In genomic region chr1:54380978-54381914, GRCm38 (mm10) we compare ENCODE assay signal across 8 mouse cellular contexts. TPM values are rescaled to one million over a fixed set of nuclear protein-coding genes. Genes with fewer than 3 reads are reported as not detected.
DNase-seq lines count a peak whose midpoint lies in the region; ATAC-seq and TF ChIP-seq lines count a peak whose summit lies in the region.

No protein-coding gene starts in this region.

- H3K9ac ChIP-seq in embryonic facial prominence, embryonic 11.5 days (replicated peaks; ENCODE audit: low read length), result no peak overlapping the region
- H3K9ac ChIP-seq in hindbrain, embryonic 12.5 days, result no peak overlapping the region
- H3K9ac ChIP-seq in midbrain, embryonic 15.5 days, result no peak overlapping the region

- H3K9me3 ChIP-seq in embryonic facial prominence, embryonic 11.5 days (replicated peaks; ENCODE audit: control insufficient read depth, low read length), result no peaks in the 10 kb centered on the region
- H3K9me3 ChIP-seq in hindbrain, embryonic 12.5 days (replicated peaks), result no peaks in the 10 kb centered on the region
- no peaks in the 10 kb centered on the region for H3K9me3 ChIP-seq in midbrain, embryonic 15.5 days

- 83% methylated on average over 9 of the region's 9 CpGs for WGBS in bone marrow, adult 2 months
- 90% methylated on average over 9 of the region's 9 CpGs for WGBS in embryonic facial prominence, embryonic 11.5 days
- 92% methylated on average over 9 of the region's 9 CpGs for WGBS in hindbrain, embryonic 12.5 days
- WGBS in midbrain, embryonic 15.5 days, result 91% methylated on average over 9 of the region's 9 CpGs

- DNase-seq in right cerebral cortex, adult 18-20 months, result peak; percentile 62
- DNase-seq in right cerebral cortex, postnatal 36 days (ENCODE audit: low spot score in 2 of 2), result no peak
- DNase-seq in embryonic facial prominence, embryonic 11.5 days (ENCODE audit: low spot score), result peak; percentile 80
- peak; percentile 19 to 53 for DNase-seq in left cerebral cortex, adult 18-20 months (ENCODE audit: low spot score in 2 of 2)
- peak; percentile 49 for DNase-seq in thymus, postnatal 25 days

- peak; percentile 46 for TF ChIP-seq CTCF in bone marrow, adult 2 months (IDR thresholded peaks at IDR 0.05; ENCODE audit: control insufficient read depth, insufficient read depth, low read length)

- H3K4me3 ChIP-seq in bone marrow, adult 2 months (replicated peaks; ENCODE audit: control insufficient read depth, low read depth, low read length), result no peak overlapping the region
- H3K4me3 ChIP-seq in embryonic facial prominence, embryonic 11.5 days (ENCODE audit: low read depth, low read length), result no peak overlapping the region
- H3K4me3 ChIP-seq in hindbrain, embryonic 12.5 days, result no peak overlapping the region
- no peak overlapping the region for H3K4me3 ChIP-seq in midbrain, embryonic 15.5 days

- TF ChIP-seq POLR2A in bone marrow, adult 2 months (IDR thresholded peaks at IDR 0.05; ENCODE audit: borderline replicate concordance, control insufficient read depth, low read depth, low read length), result no peak

- no peaks in the 10 kb centered on the region for H3K4me1 ChIP-seq in bone marrow, adult 2 months (ENCODE audit: control insufficient read depth, insufficient read depth, low read length)
- H3K4me1 ChIP-seq in embryonic facial prominence, embryonic 11.5 days (ENCODE audit: control insufficient read depth, insufficient read depth, low read length), result no peaks in the 10 kb centered on the region
- H3K4me1 ChIP-seq in hindbrain, embryonic 12.5 days, result no peaks in the 10 kb centered on the region
- no peaks in the 10 kb centered on the region for H3K4me1 ChIP-seq in midbrain, embryonic 15.5 days

- H3K27me3 ChIP-seq in embryonic facial prominence, embryonic 11.5 days (ENCODE audit: control insufficient read depth, insufficient read depth, low read length), result no peaks in the 10 kb centered on the region
- no peaks in the 10 kb centered on the region for H3K27me3 ChIP-seq in hindbrain, embryonic 12.5 days
- no peaks in the 10 kb centered on the region for H3K27me3 ChIP-seq in midbrain, embryonic 15.5 days (replicated peaks)

- no peak overlapping the region for H3K4me2 ChIP-seq in embryonic facial prominence, embryonic 11.5 days (ENCODE audit: low read depth, low read length)
- no peak overlapping the region for H3K4me2 ChIP-seq in hindbrain, embryonic 12.5 days (replicated peaks)
- no peak overlapping the region for H3K4me2 ChIP-seq in midbrain, embryonic 15.5 days

- H3K27ac ChIP-seq in bone marrow, adult 2 months (ENCODE audit: control insufficient read depth, insufficient read depth, low read depth, low read length, poor library complexity), result no peak overlapping the region
- H3K27ac ChIP-seq in embryonic facial prominence, embryonic 11.5 days (replicated peaks; ENCODE audit: low read depth, low read length), result no peak overlapping the region
- H3K27ac ChIP-seq in hindbrain, embryonic 12.5 days, result no peak overlapping the region
- no peak overlapping the region for H3K27ac ChIP-seq in midbrain, embryonic 15.5 days

- no peaks in the 10 kb centered on the region for H3K36me3 ChIP-seq in embryonic facial prominence, embryonic 11.5 days (replicated peaks; ENCODE audit: control insufficient read depth, insufficient read depth, low read depth, low read length)
- no peaks in the 10 kb centered on the region for H3K36me3 ChIP-seq in hindbrain, embryonic 12.5 days
- H3K36me3 ChIP-seq in midbrain, embryonic 15.5 days (replicated peaks), result no peaks in the 10 kb centered on the region

- ATAC-seq in embryonic facial prominence, embryonic 11.5 days (replicated peaks; ENCODE audit: insufficient number of reproducible peaks, low FRiP score, low TSS enrichment, low read depth), result no peak
- peak; percentile 39; the same call in 1 of the 2 replicates for ATAC-seq in hindbrain, embryonic 12.5 days (ENCODE audit: low FRiP score)
- ATAC-seq in midbrain, embryonic 15.5 days (replicated peaks), result peak; percentile 84

RNA-seq across cellular contexts. Expression of gene Gtf3c3, which starts 57.5 kb away (rescaled TPM):
- polyA plus RNA-seq in bone marrow, adult 2 months (2011; ENCODE audit: insufficient read depth, insufficient read length, low replicate concordance, missing spikeins), result 4.1 and 5.5 TPM in 2 replicates
- 36.7 and 42.7 TPM in 2 replicates for polyA plus RNA-seq in embryonic facial prominence, embryonic 11.5 days (2014; fragmentation: Nextera tagmentation; extraction: Ambion mirVana)
- 28.7 and 30.2 TPM in 2 replicates for polyA plus RNA-seq in hindbrain, embryonic 12.5 days (2016; fragmentation: Nextera tagmentation; extraction: Ambion mirVana)
- 10 to 100 TPM; 25.9 to 26.3 TPM for total RNA-seq in left cerebral cortex, adult 18-20 months (2021)
- 22.1 and 23.2 TPM in 2 replicates for polyA plus RNA-seq in midbrain, embryonic 15.5 days (2015; fragmentation: Nextera tagmentation; extraction: Ambion mirVana)

Comparison
In these comparisons a context has a peak if more than half of its experiments do, and no peak if none do; other contexts are left out.
1. DNase-seq: peak in right cerebral cortex, adult 18-20 months (single experiment), embryonic facial prominence, embryonic 11.5 days (single experiment), left cerebral cortex, adult 18-20 months (2 of 2) and thymus, postnatal 25 days (single experiment); none in right cerebral cortex, postnatal 36 days (0 of 2).